Mouse (Mus musculus) gastrocnemius, adult 2 months (tissue): ENCODE results near the gene Exosc1. TPM values are rescaled to one million over a fixed set of nuclear protein-coding genes. Genes with fewer than 3 reads are reported as not detected.
"Not testable (repeated sequence)": the region's sequence is repeated elsewhere in the genome, so short reads cannot be mapped to it uniquely, and the experiment has no call there.

Experiments
- DNase-seq: peaks from one replicate; pipeline ENCODE4 v3.0.0; 2022
- H3K27ac ChIP-seq: fragments of 200-600 bp; 2 replicates; pipeline ENCODE4 v1.8.1; 2022; ENCODE audit warnings: mild to moderate bottlenecking
- H3K4me3 ChIP-seq: fragments of 200-600 bp; 2 replicates; pipeline ENCODE4 v1.8.1; 2022; ENCODE audit warnings: mild to moderate bottlenecking, moderate library complexity
- CTCF ChIP-seq: fragments of 200-600 bp; IDR thresholded peaks from 2 replicates; pipeline ENCODE4 v1.8.1; 2022; ENCODE audit warnings: antibody characterized with exemption, mild to moderate bottlenecking, moderate library complexity
- intact Hi-C: fragments of 180-260 bp; cut with DNase I; formaldehyde crosslinking; loops from one replicate; pipeline ENCODE4 v1.15.1; 2025
- total RNA-seq, 2 experiments: library from RNA; stranded (reverse); gene quantifications; 2 replicates each; pipeline ENCODE4 v1.2.3; 2021

The Exosc1 gene
- total RNA-seq, 2 experiments from 2014 or later, result 16.1 to 16.8 TPM

GRCm38 (mm10) chr19:41943841-41944240 is 10.6 kb upstream of the Exosc1 start:
- intact Hi-C loops, result no loop called here

GRCm38 (mm10) chr19:41938539-41938938 is 5.3 kb upstream of the Exosc1 start:
- DNase-seq, result no peak
- Histone ChIP-seq H3K4me3 (no peak overlapping the region), H3K27ac (no peak overlapping the region)
- intact Hi-C loops, result no loop called here
- no peak for TF ChIP-seq CTCF

More at GRCm38 (mm10) chr19:41943841-41944240, 10.6 kb upstream of the Exosc1 start:
- no peak for DNase-seq
- no peak overlapping the region for H3K4me3 ChIP-seq
- H3K27ac ChIP-seq, result no peak overlapping the region
- no peak for TF ChIP-seq CTCF

- Histone ChIP-seq H3K4me3 (no peak overlapping the region), H3K27ac (no peak overlapping the region)
- no peak for DNase-seq
- intact Hi-C loops, result no loop called here
- no peak for TF ChIP-seq CTCF
Measured at GRCm38 (mm10) chr19:41935921-41936320, 2.7 kb upstream of the Exosc1 start.

- H3K27ac ChIP-seq, result 0 out of 2 replicates have a peak overlapping the region, but pooled peaks have one; percentile 79
- intact Hi-C loops, result loop anchor here (5.0 kb wide), 1 partner anchor 48 kb away; the partner anchor contains the start of genes Mms19 and Ubtd1
- TF ChIP-seq CTCF, result no peak
- H3K4me3 ChIP-seq, result peak overlapping the region; percentile 98
- no peak for DNase-seq
Measured at GRCm38 (mm10) chr19:41934124-41934523, 901 bp upstream of the Exosc1 start.

- intact Hi-C loops, result loop anchor here (5.0 kb wide), 1 partner anchor 50 kb away; the partner anchor contains the start of genes Mms19 and Ubtd1
- TF ChIP-seq CTCF, result no peak
- Histone ChIP-seq H3K27ac (peak overlapping the region; percentile 78), H3K4me3 (peak overlapping the region; percentile 98)
- no peak for DNase-seq
Measured at GRCm38 (mm10) chr19:41932686-41933085, 537 bp downstream of the Exosc1 start.

GRCm38 (mm10) chr19:41920412-41921067 is 12.7 kb downstream of the Exosc1 start:
- no peak for DNase-seq
- Histone ChIP-seq H3K27ac (no peak overlapping the region), H3K4me3 (no peak overlapping the region)
- TF ChIP-seq CTCF, result no peak
- intact Hi-C loops, result no loop called here

- Histone ChIP-seq H3K4me3 (no peak overlapping the region), H3K27ac (no peak overlapping the region)
- intact Hi-C loops, result no loop called here
- DNase-seq, result no peak
- TF ChIP-seq CTCF, result no peak
Measured at GRCm38 (mm10) chr19:41919471-41919870, 13.8 kb downstream of the Exosc1 start.

- H3K27ac ChIP-seq, result no peak overlapping the region
- H3K4me3 ChIP-seq, result no peak overlapping the region
- no peak for DNase-seq
- intact Hi-C loops, result no loop called here
- no peak for TF ChIP-seq CTCF
Measured at GRCm38 (mm10) chr19:41916853-41917252, 16.4 kb downstream of the Exosc1 start.

GRCm38 (mm10) chr19:41915294-41915693 is 17.9 kb downstream of the Exosc1 start:
- no peak overlapping the region for H3K4me3 ChIP-seq

GRCm38 (mm10) chr19:41914592-41914882 is 18.7 kb downstream of the Exosc1 start:
- intact Hi-C loops, result loop anchor here (5.0 kb wide), 1 partner anchor 63 kb away; no protein-coding TSS in a partner anchor
- H3K4me3 ChIP-seq, H3K27ac ChIP-seq, DNase-seq: not testable (repeated sequence)

More at GRCm38 (mm10) chr19:41915294-41915693, 17.9 kb downstream of the Exosc1 start:
- no peak for TF ChIP-seq CTCF
- intact Hi-C loops, result no loop called here
- H3K27ac ChIP-seq, result no peak overlapping the region
- DNase-seq, result no peak

GRCm38 (mm10) chr19:41913774-41914591 is 19.2 kb downstream of the Exosc1 start:
- intact Hi-C loops, result loop anchor here (5.0 kb wide), 1 partner anchor 63 kb away; no protein-coding TSS in a partner anchor
- peak; percentile 10 for DNase-seq
- no peak for TF ChIP-seq CTCF
- Histone ChIP-seq H3K4me3 (peak overlapping the region; percentile 90), H3K27ac (peak overlapping the region; percentile 93; the same call in 1 of the 2 replicates)

GRCm38 (mm10) chr19:41912121-41913080 is 20.8 kb downstream of the Exosc1 start:
- peak overlapping the region; percentile 90 for H3K4me3 ChIP-seq
- no peak for TF ChIP-seq CTCF
- DNase-seq, result peak; percentile 65
- intact Hi-C loops, result loop anchor here (5.0 kb wide), 1 partner anchor 65 kb away; no protein-coding TSS in a partner anchor
- H3K27ac ChIP-seq, result peak overlapping the region; percentile 93
